Mouse (Mus musculus) hindbrain, embryonic 14.5 days (tissue): ENCODE measurements at regions not wholly inside any gene's neighbourhood (a gene's known extent, or its start where the extent isn't known, plus 50 kb on each side); places are given as distances from the start of the nearest gene placed in this dataset.

Experiments
- ATAC-seq: fragments of 200-750 bp; cut with Nextera tagmentation; 2 replicates; pipeline ENCODE4 v1.8.0; 2017; ENCODE audit warnings: moderate number of reproducible peaks, mild to moderate bottlenecking, moderate TSS enrichment, moderate library complexity; ENCODE audit not compliant: low FRiP score
- DNase-seq: peaks from one replicate; pipeline ENCODE4 v3.0.0-alpha.2; 2015; ENCODE audit warnings: low spot score
- H3K27ac ChIP-seq: fragments of 300-500 bp; sonication (generic); 2 replicates; pipeline ENCODE4 v1.5.1; 2014; ENCODE audit warnings: mild to moderate bottlenecking, moderate library complexity
- H3K27me3 ChIP-seq: fragments of 300-500 bp; sonication (generic); 2 replicates; pipeline ENCODE4 v1.6.1; 2014; ENCODE audit warnings: mild to moderate bottlenecking, low read length, mixed read lengths; ENCODE audit not compliant: control insufficient read depth, insufficient read depth
- H3K36me3 ChIP-seq: fragments of 300-500 bp; sonication (generic); replicated peaks from 2 replicates; pipeline ENCODE4 v1.6.1; 2014; ENCODE audit not compliant: control insufficient read depth, insufficient read depth
- H3K4me1 ChIP-seq: fragments of 300-500 bp; sonication (generic); replicated peaks from 2 replicates; pipeline ENCODE4 v1.6.1; 2014; ENCODE audit warnings: antibody characterized with exemption, low read length, mixed read lengths; ENCODE audit not compliant: control insufficient read depth, insufficient read depth
- H3K4me2 ChIP-seq: fragments of 300-500 bp; sonication (generic); replicated peaks from 2 replicates; pipeline ENCODE4 v1.6.1; 2014; ENCODE audit warnings: mild to moderate bottlenecking, moderate library complexity
- H3K4me3 ChIP-seq: fragments of 300-500 bp; sonication (generic); replicated peaks from 2 replicates; pipeline ENCODE4 v1.5.1; 2014; ENCODE audit warnings: mild to moderate bottlenecking, low read length
- H3K9ac ChIP-seq: fragments of 300-500 bp; sonication (generic); 2 replicates; pipeline ENCODE4 v1.6.1; 2014
- H3K9me3 ChIP-seq: fragments of 300-500 bp; sonication (generic); 2 replicates; pipeline ENCODE4 v1.6.1; 2016; ENCODE audit warnings: low read length; ENCODE audit not compliant: control insufficient read depth
- WGBS: fragments of 180-500 bp; shearing (Covaris S2); extraction: QIAGEN DNeasy Blood & Tissue Kit; methylation state at CpG from one replicate; pipeline ENCODE4 v1.1.7; 2014; 5-methylcytosine and 5-hydroxymethylcytosine counted together

DNA sequence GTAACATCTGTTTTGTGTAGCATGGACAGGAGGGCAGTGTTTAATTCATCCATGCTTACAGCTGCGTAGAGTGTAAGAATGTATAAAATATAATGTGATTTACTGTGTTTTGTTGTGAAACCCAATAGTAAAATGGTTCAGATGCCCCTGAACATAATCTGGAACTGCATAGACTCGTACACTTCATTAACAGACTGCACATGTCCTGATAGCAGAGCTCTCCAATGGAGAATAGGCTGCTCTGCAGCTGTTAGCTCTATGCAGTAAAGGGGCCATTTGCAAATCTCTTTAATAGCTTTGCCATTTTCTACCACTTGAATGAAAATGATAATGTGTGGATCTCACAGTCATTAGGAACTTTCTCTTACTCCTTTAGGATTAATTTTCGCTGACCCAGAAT is 1523.0 kb downstream of the 4930444P10Rik start:
- H3K9me3 ChIP-seq = no peaks in the 10 kb centered on the region
- H3K4me1 ChIP-seq = no peaks in the 10 kb centered on the region
- WGBS = 72% methylated on average over 3 of the region's 3 CpGs
- DNase-seq = no peak
- no peaks in the 10 kb centered on the region for H3K27me3 ChIP-seq
- no peak for ATAC-seq
- no peak overlapping the region for H3K9ac ChIP-seq
- H3K36me3 ChIP-seq = no peaks in the 10 kb centered on the region
- no peak overlapping the region for H3K4me3 ChIP-seq
- H3K27ac ChIP-seq = no peak overlapping the region
- H3K4me2 ChIP-seq = no peak overlapping the region

DNA sequence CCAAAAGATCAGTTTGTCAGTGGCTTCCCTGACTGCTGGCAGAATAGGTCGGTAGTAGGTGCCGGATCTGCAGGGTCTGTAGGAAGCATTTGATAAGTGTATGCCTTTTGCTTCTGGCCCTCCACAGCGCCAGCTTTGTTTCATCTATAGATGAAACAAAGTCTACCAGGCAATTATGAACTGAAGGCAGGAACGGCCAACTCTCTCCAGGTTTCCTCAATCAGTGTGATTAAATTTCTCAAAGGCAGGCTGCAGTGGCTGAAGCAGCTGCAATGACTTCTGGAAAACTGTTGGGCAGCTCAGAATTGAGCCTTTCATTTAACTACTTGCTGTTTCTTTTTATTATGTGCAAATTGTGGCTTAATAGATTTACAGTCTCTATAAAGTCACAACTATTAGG is 1526.1 kb downstream of the 4930444P10Rik start:
- no peak overlapping the region for H3K27ac ChIP-seq
- H3K4me3 ChIP-seq = no peak overlapping the region
- H3K4me1 ChIP-seq = no peaks in the 10 kb centered on the region
- ATAC-seq = no peak
- no peak overlapping the region for H3K4me2 ChIP-seq
- no peak overlapping the region for H3K9ac ChIP-seq
- no peaks in the 10 kb centered on the region for H3K9me3 ChIP-seq
- DNase-seq = no peak
- no peaks in the 10 kb centered on the region for H3K27me3 ChIP-seq
- WGBS = 81% methylated on average over 4 of the region's 4 CpGs
- H3K36me3 ChIP-seq = no peaks in the 10 kb centered on the region

DNA sequence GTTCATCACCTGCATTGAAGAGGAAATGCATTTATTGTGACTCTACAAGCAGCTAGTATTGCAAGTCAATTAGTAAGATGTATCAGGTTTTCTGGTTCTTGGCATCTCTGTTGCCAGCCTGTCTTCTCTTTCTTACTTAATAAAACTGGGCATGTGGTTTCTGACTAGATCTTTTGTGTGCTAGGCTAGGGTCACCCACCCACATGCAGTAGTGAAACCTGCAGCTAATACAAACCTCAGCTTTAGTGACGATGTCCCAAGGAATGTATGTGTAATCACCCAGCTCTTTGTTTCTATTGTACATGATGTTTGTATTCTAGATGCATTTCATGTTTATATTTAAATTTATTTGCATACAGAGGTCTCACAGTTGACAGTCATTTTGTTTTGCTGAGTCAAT is 1526.7 kb downstream of the 4930444P10Rik start:
- no peaks in the 10 kb centered on the region for H3K36me3 ChIP-seq
- DNase-seq (no peak), ATAC-seq (no peak)
- no peak overlapping the region for H3K4me3 ChIP-seq
- no peak overlapping the region for H3K4me2 ChIP-seq
- no peaks in the 10 kb centered on the region for H3K9me3 ChIP-seq
- WGBS = 59% methylated on average over 1 of the region's 1 CpGs
- no peak overlapping the region for H3K27ac ChIP-seq
- H3K4me1 ChIP-seq = no peaks in the 10 kb centered on the region
- H3K27me3 ChIP-seq = no peaks in the 10 kb centered on the region
- no peak overlapping the region for H3K9ac ChIP-seq
